Mouse (Mus musculus): ENCODE measurements around the gene Unc13a. TPM values are rescaled to one million over a fixed set of nuclear protein-coding genes. Genes with fewer than 3 reads are reported as not detected.

Gene Unc13a
- polyA plus RNA-seq, 1 experiment from 2014 or later: 1.2 TPM

GRCm38 (mm10) chr8:71595862-71596261 lies 75.7 kb downstream of the Unc13a start:
- H3K27me3 ChIP-seq (ENCODE audit: control insufficient read depth, insufficient read depth, low read length): no peaks in the 10 kb centered on the region
- H3K9ac ChIP-seq (replicated peaks; ENCODE audit: low read length): no peak overlapping the region
- no peaks in the 10 kb centered on the region for H3K9me3 ChIP-seq (replicated peaks; ENCODE audit: control insufficient read depth, low read length)
- peaks cover 3% of the 10 kb centered on the region; the same call in 1 of the 2 replicates for H3K4me1 ChIP-seq (ENCODE audit: control insufficient read depth, insufficient read depth, low read length)
- ATAC-seq (replicated peaks; ENCODE audit: insufficient number of reproducible peaks, low FRiP score, low TSS enrichment, low read depth): 0 out of 2 replicates have a peak, but pooled peaks have one; percentile 18
- H3K27ac ChIP-seq (replicated peaks; ENCODE audit: low read depth, low read length): no peak overlapping the region
- no peaks in the 10 kb centered on the region for H3K36me3 ChIP-seq (replicated peaks; ENCODE audit: control insufficient read depth, insufficient read depth, low read depth, low read length)
- 10% methylated on average over 27 of the region's 27 CpGs for WGBS
- no peak overlapping the region for H3K4me3 ChIP-seq (ENCODE audit: low read depth, low read length)
- DNase-seq (ENCODE audit: low spot score): peak; percentile 84
- H3K4me2 ChIP-seq (ENCODE audit: low read depth, low read length): no peak overlapping the region

- Histone ChIP-seq H3K9ac (replicated peaks; ENCODE audit: low read length) (no peak overlapping the region; the same call in 1 of the 2 replicates), H3K36me3 (replicated peaks; ENCODE audit: control insufficient read depth, insufficient read depth, low read depth, low read length) (no peaks in the 10 kb centered on the region), H3K4me1 (ENCODE audit: control insufficient read depth, insufficient read depth, low read length) (peaks cover 3% of the 10 kb centered on the region; the same call in 1 of the 2 replicates), H3K27ac (replicated peaks; ENCODE audit: low read depth, low read length) (no peak overlapping the region), H3K4me3 (ENCODE audit: low read depth, low read length) (no peak overlapping the region; the same call in 1 of the 2 replicates), H3K9me3 (replicated peaks; ENCODE audit: control insufficient read depth, low read length) (no peaks in the 10 kb centered on the region), H3K27me3 (ENCODE audit: control insufficient read depth, insufficient read depth, low read length) (no peaks in the 10 kb centered on the region), H3K4me2 (ENCODE audit: low read depth, low read length) (no peak overlapping the region)
- ATAC-seq (replicated peaks; ENCODE audit: insufficient number of reproducible peaks, low FRiP score, low TSS enrichment, low read depth): no peak
- 85% methylated on average over 4 of the region's 4 CpGs for WGBS
- DNase-seq (ENCODE audit: low spot score): no peak
These were observed 77.2 kb downstream of the Unc13a start for GRCm38 (mm10) chr8:71594324-71594722.

- DNase-seq (ENCODE audit: low spot score) (no peak), ATAC-seq (replicated peaks; ENCODE audit: insufficient number of reproducible peaks, low FRiP score, low TSS enrichment, low read depth) (no peak)
- Histone ChIP-seq H3K27me3 (ENCODE audit: control insufficient read depth, insufficient read depth, low read length) (no peaks in the 10 kb centered on the region), H3K27ac (replicated peaks; ENCODE audit: low read depth, low read length) (no peak overlapping the region), H3K4me2 (ENCODE audit: low read depth, low read length) (no peak overlapping the region), H3K9ac (replicated peaks; ENCODE audit: low read length) (no peak overlapping the region), H3K4me1 (ENCODE audit: control insufficient read depth, insufficient read depth, low read length) (peaks cover 3% of the 10 kb centered on the region; the same call in 1 of the 2 replicates), H3K9me3 (replicated peaks; ENCODE audit: control insufficient read depth, low read length) (no peaks in the 10 kb centered on the region), H3K36me3 (replicated peaks; ENCODE audit: control insufficient read depth, insufficient read depth, low read depth, low read length) (no peaks in the 10 kb centered on the region), H3K4me3 (ENCODE audit: low read depth, low read length) (no peak overlapping the region; the same call in 1 of the 2 replicates)
- 91% methylated on average over 8 of the region's 8 CpGs for WGBS
These were observed 77.8 kb downstream of the Unc13a start for GRCm38 (mm10) chr8:71593556-71594323.

- no peaks in the 10 kb centered on the region for H3K36me3 ChIP-seq (replicated peaks; ENCODE audit: control insufficient read depth, insufficient read depth, low read depth, low read length)
- peak overlapping the region; percentile 94 for H3K27ac ChIP-seq (replicated peaks; ENCODE audit: low read depth, low read length)
- H3K4me2 ChIP-seq (ENCODE audit: low read depth, low read length): peak overlapping the region; percentile 78
- H3K4me3 ChIP-seq (ENCODE audit: low read depth, low read length): peak overlapping the region; percentile 84
- H3K9ac ChIP-seq (replicated peaks; ENCODE audit: low read length): peak overlapping the region; percentile 94
- DNase-seq (ENCODE audit: low spot score) (peak; percentile 59), ATAC-seq (replicated peaks; ENCODE audit: insufficient number of reproducible peaks, low FRiP score, low TSS enrichment, low read depth) (peak; percentile 49; the same call in 1 of the 2 replicates)
- peaks cover 3% of the 10 kb centered on the region; the same call in 1 of the 2 replicates for H3K4me1 ChIP-seq (ENCODE audit: control insufficient read depth, insufficient read depth, low read length)
- no peaks in the 10 kb centered on the region for H3K9me3 ChIP-seq (replicated peaks; ENCODE audit: control insufficient read depth, low read length)
- no peaks in the 10 kb centered on the region for H3K27me3 ChIP-seq (ENCODE audit: control insufficient read depth, insufficient read depth, low read length)
- WGBS: 5% methylated on average over 60 of the region's 60 CpGs
These were observed 79.0 kb downstream of the Unc13a start for GRCm38 (mm10) chr8:71592374-71593170.

GRCm38 (mm10) chr8:71591471-71592373 lies 79.8 kb downstream of the Unc13a start, which contains the start of gene Pgls:
Gene Pgls, plus strand, starts transcription at chr8:71592176.
- peak within 1 kb of the TSS; percentile 78 for H3K4me2 ChIP-seq (ENCODE audit: low read depth, low read length)
- peak within 1 kb of the TSS; percentile 94 for H3K9ac ChIP-seq (replicated peaks; ENCODE audit: low read length)
- H3K4me3 ChIP-seq (ENCODE audit: low read depth, low read length): peak within 1 kb of the TSS; percentile 84
- WGBS: under 1% methylated on average over 66 of the region's 71 CpGs
- H3K27ac ChIP-seq (replicated peaks; ENCODE audit: low read depth, low read length): peak within 1 kb of the TSS; percentile 94
- H3K36me3 ChIP-seq (replicated peaks; ENCODE audit: control insufficient read depth, insufficient read depth, low read depth, low read length): no peaks in the 10 kb centered on the region
- ATAC-seq (replicated peaks; ENCODE audit: insufficient number of reproducible peaks, low FRiP score, low TSS enrichment, low read depth) (peak; percentile 78), DNase-seq (ENCODE audit: low spot score) (peak; percentile 96)
- H3K27me3 ChIP-seq (ENCODE audit: control insufficient read depth, insufficient read depth, low read length): no peaks in the 10 kb centered on the region
- no peaks in the 10 kb centered on the region for H3K9me3 ChIP-seq (replicated peaks; ENCODE audit: control insufficient read depth, low read length)
- peaks cover 3% of the 10 kb centered on the region; the same call in 1 of the 2 replicates for H3K4me1 ChIP-seq (ENCODE audit: control insufficient read depth, insufficient read depth, low read length)

GRCm38 (mm10) chr8:71591017-71591416 lies 80.5 kb downstream of the Unc13a start:
- H3K27ac ChIP-seq (replicated peaks; ENCODE audit: low read depth, low read length): no peak overlapping the region
- H3K9ac ChIP-seq (replicated peaks; ENCODE audit: low read length): peak overlapping the region; percentile 94; the same call in 1 of the 2 replicates
- peaks cover 3% of the 10 kb centered on the region; the same call in 1 of the 2 replicates for H3K4me1 ChIP-seq (ENCODE audit: control insufficient read depth, insufficient read depth, low read length)
- H3K4me3 ChIP-seq (ENCODE audit: low read depth, low read length): peak overlapping the region; percentile 84
- DNase-seq (ENCODE audit: low spot score) (no peak), ATAC-seq (replicated peaks; ENCODE audit: insufficient number of reproducible peaks, low FRiP score, low TSS enrichment, low read depth) (no peak)
- no peaks in the 10 kb centered on the region for H3K36me3 ChIP-seq (replicated peaks; ENCODE audit: control insufficient read depth, insufficient read depth, low read depth, low read length)
- peak overlapping the region; percentile 78 for H3K4me2 ChIP-seq (ENCODE audit: low read depth, low read length)
- 29% methylated on average over 5 of the region's 5 CpGs for WGBS
- no peaks in the 10 kb centered on the region for H3K27me3 ChIP-seq (ENCODE audit: control insufficient read depth, insufficient read depth, low read length)
- no peaks in the 10 kb centered on the region for H3K9me3 ChIP-seq (replicated peaks; ENCODE audit: control insufficient read depth, low read length)

- peaks cover 3% of the 10 kb centered on the region; the same call in 1 of the 2 replicates for H3K4me1 ChIP-seq (ENCODE audit: control insufficient read depth, insufficient read depth, low read length)
- no peak overlapping the region for H3K4me3 ChIP-seq (ENCODE audit: low read depth, low read length)
- H3K27ac ChIP-seq (replicated peaks; ENCODE audit: low read depth, low read length): no peak overlapping the region
- no peak overlapping the region for H3K4me2 ChIP-seq (ENCODE audit: low read depth, low read length)
- ATAC-seq (replicated peaks; ENCODE audit: insufficient number of reproducible peaks, low FRiP score, low TSS enrichment, low read depth) (no peak), DNase-seq (ENCODE audit: low spot score) (no peak)
- no peaks in the 10 kb centered on the region for H3K36me3 ChIP-seq (replicated peaks; ENCODE audit: control insufficient read depth, insufficient read depth, low read depth, low read length)
- H3K9me3 ChIP-seq (replicated peaks; ENCODE audit: control insufficient read depth, low read length): no peaks in the 10 kb centered on the region
- no peaks in the 10 kb centered on the region for H3K27me3 ChIP-seq (ENCODE audit: control insufficient read depth, insufficient read depth, low read length)
- WGBS: 62% methylated on average over 3 of the region's 3 CpGs
- H3K9ac ChIP-seq (replicated peaks; ENCODE audit: low read length): no peak overlapping the region
These were observed 82.8 kb downstream of the Unc13a start for GRCm38 (mm10) chr8:71588762-71589161.

Data from embryonic facial prominence, embryonic 11.5 days (tissue).